ENCODE assay signal across 10 mouse cellular contexts in the genomic region with DNA sequence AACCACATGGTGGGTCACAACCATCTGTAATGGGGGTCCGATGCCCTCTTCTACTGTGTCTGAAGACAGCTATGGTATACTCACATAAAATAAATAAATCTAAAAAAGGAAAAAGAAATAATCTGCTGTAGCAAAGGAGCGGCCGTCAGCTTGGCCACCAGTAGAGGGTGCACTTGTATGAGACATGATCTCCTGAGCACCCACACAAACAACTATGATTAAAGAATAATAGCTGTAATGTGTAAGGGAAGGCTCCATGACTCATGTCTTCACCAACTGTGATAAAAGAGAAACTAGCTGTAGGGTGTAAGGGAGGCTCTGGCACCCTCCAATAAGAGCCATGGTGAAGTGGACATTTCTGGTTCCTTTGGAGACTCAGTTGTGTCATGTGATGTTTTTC. TPM values are rescaled to one million over a fixed set of nuclear protein-coding genes. Genes with fewer than 3 reads are reported as not detected.
DNase-seq lines count a peak whose midpoint lies in the region; ATAC-seq and TF ChIP-seq lines count a peak whose summit lies in the region.
"Had no signal": no experiment of that assay in that cellular context is flagged by ENCODE, and none has a peak within 500 bp of the region (broad histone marks: within the 10 kb centered on the region; RNA-seq: fewer than 3 reads in every experiment).

No protein-coding gene starts in this region.

- WGBS in intestine, postnatal 0 days: 56% methylated on average over 3 of the region's 3 CpGs
- 54% methylated on average over 3 of the region's 3 CpGs for WGBS in intestine, embryonic 15.5 days
- WGBS in spleen, adult 2 months: 78% methylated on average over 3 of the region's 3 CpGs
- WGBS in heart, embryonic 12.5 days: 57% methylated on average over 3 of the region's 3 CpGs

- H3K4me2 ChIP-seq in intestine, postnatal 0 days (replicated peaks; ENCODE audit: low read depth): no peak overlapping the region
- H3K4me2 ChIP-seq in intestine, embryonic 15.5 days (replicated peaks): no peak overlapping the region
- H3K4me2 ChIP-seq in heart, embryonic 12.5 days: no peak overlapping the region
- H3K4me2 ChIP-seq: limb, embryonic 13.5 days had no signal

- peak in 1 of 2 experiments; percentile 56 for DNase-seq in spleen, adult 2 months (ENCODE audit: low read depth in 1 of 2, low spot score in 2 of 2)
- DNase-seq in spleen, adult 12 weeks (ENCODE audit: low spot score): no peak
- DNase-seq in adipocyte (ENCODE audit: low spot score): peak; percentile 50
- peak; percentile 76 for DNase-seq in thymus, postnatal 4 days
- DNase-seq in layer of hippocampus, adult 9-11 months: no peak
- DNase-seq: cerebellum, adult 9-10 months had no signal

- TF ChIP-seq CTCF in intestine, postnatal 0 days (IDR thresholded peaks at IDR 0.05; ENCODE audit: low read depth): peak; percentile 72
- peak; percentile 54; the same call in 1 of the 2 replicates for TF ChIP-seq CTCF in spleen, adult 2 months (IDR thresholded peaks at IDR 0.05; ENCODE audit: extremely low read depth, insufficient read depth, insufficient read length, insufficient replicate concordance)

- no peaks in the 10 kb centered on the region for H3K27me3 ChIP-seq in intestine, postnatal 0 days (replicated peaks; ENCODE audit: control insufficient read depth, insufficient read depth, low read length)
- H3K27me3 ChIP-seq in intestine, embryonic 15.5 days (replicated peaks): no peaks in the 10 kb centered on the region
- no peaks in the 10 kb centered on the region for H3K27me3 ChIP-seq in spleen, adult 2 months (ENCODE audit: control insufficient read depth, insufficient read depth, low read length)
- 0 out of 2 replicates have a peak, but pooled peaks cover under 1% of the 10 kb centered on the region for H3K27me3 ChIP-seq in heart, embryonic 12.5 days (replicated peaks)
- H3K27me3 ChIP-seq: limb, embryonic 13.5 days had no signal

- H3K9me3 ChIP-seq in intestine, postnatal 0 days (ENCODE audit: control insufficient read depth): no peaks in the 10 kb centered on the region
- no peaks in the 10 kb centered on the region for H3K9me3 ChIP-seq in intestine, embryonic 15.5 days
- 0 out of 2 replicates have a peak, but pooled peaks cover 3% of the 10 kb centered on the region for H3K9me3 ChIP-seq in heart, embryonic 12.5 days (replicated peaks)

- ATAC-seq in intestine, postnatal 0 days: 0 out of 2 replicates have a peak, but pooled peaks have one; percentile 57
- no peak for ATAC-seq in intestine, embryonic 15.5 days
- ATAC-seq in heart, embryonic 12.5 days (ENCODE audit: insufficient number of reproducible peaks, low FRiP score): no peak

- H3K27ac ChIP-seq in intestine, postnatal 0 days (ENCODE audit: low read depth, low read length): no peak overlapping the region
- H3K27ac ChIP-seq in intestine, embryonic 15.5 days: no peak overlapping the region
- H3K27ac ChIP-seq in spleen, adult 2 months (ENCODE audit: insufficient read depth, low read length): no peak overlapping the region
- no peak overlapping the region for H3K27ac ChIP-seq in heart, embryonic 12.5 days (ENCODE audit: poor library complexity, severe bottlenecking)
- H3K27ac ChIP-seq: limb, embryonic 13.5 days had no signal

- no peaks in the 10 kb centered on the region for H3K36me3 ChIP-seq in intestine, postnatal 0 days (ENCODE audit: control insufficient read depth, insufficient read depth)
- H3K36me3 ChIP-seq in intestine, embryonic 15.5 days: no peaks in the 10 kb centered on the region
- no peaks in the 10 kb centered on the region for H3K36me3 ChIP-seq in spleen, adult 2 months (ENCODE audit: control insufficient read depth, insufficient read depth, low read length)
- no peaks in the 10 kb centered on the region for H3K36me3 ChIP-seq in heart, embryonic 12.5 days
- H3K36me3 ChIP-seq: limb, embryonic 13.5 days had no signal

- no peak for TF ChIP-seq POLR2A in spleen, adult 2 months (IDR thresholded peaks at IDR 0.05; ENCODE audit: low read depth, low read length)

- no peak overlapping the region for H3K4me3 ChIP-seq in intestine, postnatal 0 days (ENCODE audit: low read depth, low read length)
- no peak overlapping the region for H3K4me3 ChIP-seq in intestine, embryonic 15.5 days (replicated peaks)
- H3K4me3 ChIP-seq in spleen, adult 2 months (ENCODE audit: extremely low read depth, insufficient read depth, insufficient read length): no peak overlapping the region
- H3K4me3 ChIP-seq in heart, embryonic 12.5 days: no peak overlapping the region
- H3K4me3 ChIP-seq: limb, embryonic 13.5 days had no signal

- no peak overlapping the region for H3K9ac ChIP-seq in intestine, postnatal 0 days (ENCODE audit: low read depth, low read length)
- no peak overlapping the region for H3K9ac ChIP-seq in intestine, embryonic 15.5 days
- H3K9ac ChIP-seq in heart, embryonic 12.5 days: no peak overlapping the region
- H3K9ac ChIP-seq: limb, embryonic 13.5 days had no signal

- no peaks in the 10 kb centered on the region for H3K4me1 ChIP-seq in intestine, postnatal 0 days (replicated peaks; ENCODE audit: control insufficient read depth, insufficient read depth, low read length)
- no peaks in the 10 kb centered on the region for H3K4me1 ChIP-seq in intestine, embryonic 15.5 days (replicated peaks)
- H3K4me1 ChIP-seq in spleen, adult 2 months (ENCODE audit: control insufficient read depth, insufficient read depth, insufficient read length): no peaks in the 10 kb centered on the region
- no peaks in the 10 kb centered on the region for H3K4me1 ChIP-seq in heart, embryonic 12.5 days (replicated peaks)
- H3K4me1 ChIP-seq: limb, embryonic 13.5 days had no signal

RNA-seq across cellular contexts. Expression of a gene that starts 23.4 kb away (rescaled TPM):
- polyA plus RNA-seq in intestine, postnatal 0 days (2015; fragmentation: Nextera tagmentation; extraction: Ambion mirVana): 3.7 and 3.9 TPM in 2 replicates
- polyA plus RNA-seq in intestine, embryonic 15.5 days (2015; fragmentation: Nextera tagmentation; extraction: Ambion mirVana): 7.1 and 7.6 TPM in 2 replicates
- polyA plus RNA-seq in spleen, adult 2 months (2012; rRNA removed): 85.6 and 97.1 TPM in 2 replicates
- 7.7 and 8.1 TPM in 2 replicates for polyA plus RNA-seq in heart, embryonic 12.5 days (2016; fragmentation: Nextera tagmentation; extraction: Ambion mirVana)

RNA-seq across cellular contexts. Expression of a gene that starts 50.1 kb away (rescaled TPM):
- polyA plus RNA-seq in intestine, postnatal 0 days (2015; fragmentation: Nextera tagmentation; extraction: Ambion mirVana): 13.5 and 14.4 TPM in 2 replicates
- 13.1 and 19.4 TPM in 2 replicates for polyA plus RNA-seq in intestine, embryonic 15.5 days (2015; fragmentation: Nextera tagmentation; extraction: Ambion mirVana)
- 9.3 and 10.4 TPM in 2 replicates for polyA plus RNA-seq in spleen, adult 2 months (2012; rRNA removed)
- 23.1 and 25.9 TPM in 2 replicates for polyA plus RNA-seq in heart, embryonic 12.5 days (2016; fragmentation: Nextera tagmentation; extraction: Ambion mirVana)

RNA-seq across cellular contexts. Expression of a gene that starts 54.3 kb away (rescaled TPM):
- 20.7 and 21.9 TPM in 2 replicates for polyA plus RNA-seq in intestine, postnatal 0 days (2015; fragmentation: Nextera tagmentation; extraction: Ambion mirVana)
- 7.4 and 7.9 TPM in 2 replicates for polyA plus RNA-seq in intestine, embryonic 15.5 days (2015; fragmentation: Nextera tagmentation; extraction: Ambion mirVana)
- 1.3 and 2.0 TPM in 2 replicates for polyA plus RNA-seq in spleen, adult 2 months (2012; rRNA removed)
- 2.7 and 2.8 TPM in 2 replicates for polyA plus RNA-seq in heart, embryonic 12.5 days (2016; fragmentation: Nextera tagmentation; extraction: Ambion mirVana)

Comparison
In these comparisons a context has a peak if more than half of its experiments do, and no peak if none do; other contexts are left out.
1. DNase-seq: peak in adipocyte (single experiment) and thymus, postnatal 4 days (single experiment); none in spleen, adult 12 weeks (single experiment) and layer of hippocampus, adult 9-11 months (single experiment).